Comparison of ENCODE assay signal across 9 mouse cellular contexts in genomic region chr5:122987211-122988020, GRCm38 (mm10). TPM values are rescaled to one million over a fixed set of nuclear protein-coding genes. Genes with fewer than 3 reads are reported as not detected.
DNase-seq lines count a peak whose midpoint lies in the region; ATAC-seq lines count a peak whose summit lies in the region.
"Had no signal": no experiment of that assay in that cellular context is flagged by ENCODE, and none has a peak within 500 bp of the region (broad histone marks: within the 10 kb centered on the region; RNA-seq: fewer than 3 reads in every experiment).

No protein-coding gene starts in this region.

- no peaks in the 10 kb centered on the region for H3K27me3 ChIP-seq in heart, embryonic 11.5 days (ENCODE audit: control insufficient read depth, insufficient read depth, low read length)
- no peaks in the 10 kb centered on the region for H3K27me3 ChIP-seq in midbrain, embryonic 10.5 days (ENCODE audit: low read depth, poor library complexity, severe bottlenecking)

- intact Hi-C loops in left cerebral cortex, postnatal 4 days (cut with DNase I), result no loop called here

- H3K4me1 ChIP-seq in heart, embryonic 11.5 days (ENCODE audit: control insufficient read depth, insufficient read depth, low read length), result peaks cover 36% of the 10 kb centered on the region
- peaks cover 78% of the 10 kb centered on the region for H3K4me1 ChIP-seq in midbrain, embryonic 10.5 days

- H3K4me3 ChIP-seq in heart, embryonic 11.5 days (ENCODE audit: low read depth, low read length), result peak overlapping the region; percentile 78
- H3K4me3 ChIP-seq in midbrain, embryonic 10.5 days, result peak overlapping the region; percentile 82

- H3K9me3 ChIP-seq in heart, embryonic 11.5 days (replicated peaks; ENCODE audit: control insufficient read depth, low read length), result no peaks in the 10 kb centered on the region
- H3K9me3 ChIP-seq in midbrain, embryonic 10.5 days (replicated peaks), result no peaks in the 10 kb centered on the region

- no peak; the same call in 1 of the 2 replicates for ATAC-seq in heart, embryonic 11.5 days (replicated peaks; ENCODE audit: insufficient number of reproducible peaks, low FRiP score, low TSS enrichment)

- H3K4me2 ChIP-seq in heart, embryonic 11.5 days, result peak overlapping the region; percentile 99

- peak overlapping the region; percentile 90 for H3K9ac ChIP-seq in heart, embryonic 11.5 days (ENCODE audit: low read depth, low read length)

- H3K36me3 ChIP-seq in heart, embryonic 11.5 days (ENCODE audit: control insufficient read depth, insufficient read depth, low read length), result no peaks in the 10 kb centered on the region
- peaks cover 17% of the 10 kb centered on the region for H3K36me3 ChIP-seq in midbrain, embryonic 10.5 days

- H3K27ac ChIP-seq in heart, embryonic 11.5 days (ENCODE audit: low read depth, low read length), result no peak overlapping the region
- peak overlapping the region; percentile 98 for H3K27ac ChIP-seq in midbrain, embryonic 10.5 days (replicated peaks)

- 4% methylated on average over 39 of the region's 39 CpGs for WGBS in heart, embryonic 11.5 days (ENCODE audit: insufficient replicate concordance)
- WGBS in midbrain, embryonic 10.5 days, result 1% methylated on average over 39 of the region's 39 CpGs

- DNase-seq in adrenal gland, adult 2 months, result peak; percentile 41
- no peak for DNase-seq in adrenal gland, postnatal 4 days (ENCODE audit: low spot score in 2 of 2)
- peak; percentile 75 for DNase-seq in A20 (ENCODE audit: low read depth, low spot score)
- peak; percentile 62 for DNase-seq in cerebellum, postnatal 14 days
- DNase-seq in left cerebral cortex, postnatal 4 days, result peak; percentile 37
- peak; percentile 62 for DNase-seq in midbrain, embryonic 10.5 days (ENCODE audit: low spot score)
- peak; percentile 59 for DNase-seq in testis, postnatal 10 days (ENCODE audit: low spot score)

RNA-seq across cellular contexts. Expression of gene Kdm2b, which starts 2.2 kb away (rescaled TPM):
- total RNA-seq in adrenal gland, adult 2 months (2021), result 10 to 100 TPM; 13.5 to 15.0 TPM
- polyA plus RNA-seq in adrenal gland, adult 2 months (2012; rRNA removed), result 11.7 and 12.5 TPM in 2 replicates
- total RNA-seq in adrenal gland, postnatal 4 days (2021), result 10 to 100 TPM; 32.9 to 33.7 TPM
- 26.5 and 28.8 TPM in 2 replicates for polyA plus RNA-seq in heart, embryonic 11.5 days (2014; fragmentation: Nextera tagmentation; extraction: Ambion mirVana)
- total RNA-seq in left cerebral cortex, postnatal 4 days (2021), result 100 to 1,000 TPM; 140 to 144 TPM
- 77.9 and 83.9 TPM in 2 replicates for polyA plus RNA-seq in midbrain, embryonic 10.5 days (2016; fragmentation: Nextera tagmentation; extraction: Ambion mirVana)

RNA-seq across cellular contexts. Expression of gene Orai1, which starts 27.5 kb away (rescaled TPM):
- total RNA-seq in adrenal gland, adult 2 months (2021), result 10 to 100 TPM in 1 of 2 experiments, 1 to 10 TPM in 1; 9.8 to 13.6 TPM
- polyA plus RNA-seq in adrenal gland, adult 2 months (2012; rRNA removed), result 56.8 and 67.8 TPM in 2 replicates
- 10 to 100 TPM; 12.6 to 14.1 TPM for total RNA-seq in adrenal gland, postnatal 4 days (2021)
- polyA plus RNA-seq in heart, embryonic 11.5 days (2014; fragmentation: Nextera tagmentation; extraction: Ambion mirVana), result 12.5 and 15.1 TPM in 2 replicates
- total RNA-seq in left cerebral cortex, postnatal 4 days (2021), result 10 to 100 TPM; 13.2 to 14.2 TPM
- 8.7 and 10.3 TPM in 2 replicates for polyA plus RNA-seq in midbrain, embryonic 10.5 days (2016; fragmentation: Nextera tagmentation; extraction: Ambion mirVana)

RNA-seq across cellular contexts. Expression of gene Morn3, which starts 59.4 kb away (rescaled TPM):
- total RNA-seq in adrenal gland, adult 2 months (2021), result not detected
- polyA plus RNA-seq in adrenal gland, adult 2 months (2012; rRNA removed), result not detected in 2 replicates
- total RNA-seq in adrenal gland, postnatal 4 days (2021), result not detected
- polyA plus RNA-seq in heart, embryonic 11.5 days (2014; fragmentation: Nextera tagmentation; extraction: Ambion mirVana), result 0.69 TPM in 1 of 2 replicates, not detected in the other
- total RNA-seq in left cerebral cortex, postnatal 4 days (2021), result not detected
- 0.21 and 0.67 TPM in 2 replicates for polyA plus RNA-seq in midbrain, embryonic 10.5 days (2016; fragmentation: Nextera tagmentation; extraction: Ambion mirVana)
- polyA plus RNA-seq: large intestine, adult 2 months had no signal

Comparison
In these comparisons a context has a peak if more than half of its experiments do, and no peak if none do; other contexts are left out.
1. DNase-seq: peak in adrenal gland, adult 2 months (single experiment), A20 (single experiment), cerebellum, postnatal 14 days (2 of 2), left cerebral cortex, postnatal 4 days (single experiment), midbrain, embryonic 10.5 days (single experiment) and testis, postnatal 10 days (single experiment); none in adrenal gland, postnatal 4 days (0 of 2).
2. RNA of gene Kdm2b, which starts 2.2 kb away (total RNA-seq): 140 to 144 TPM in left cerebral cortex, postnatal 4 days; 32.9 to 33.7 TPM in adrenal gland, postnatal 4 days and 13.5 to 15.0 TPM in adrenal gland, adult 2 months; every median in the first group is over 4 times any median in the second.